Mouse (Mus musculus): Measurements from ENCODE around the gene Zfp503.

GRCm38 (mm10) chr14:21987660-21988576 is 1.5 kb downstream of the Zfp503 start:
- TF ChIP-seq CTCF (conservative IDR thresholded peaks at IDR 0.05; ENCODE audit: insufficient read depth, insufficient read length, low read depth, low read length) (no peak), POLR2A (IDR thresholded peaks at IDR 0.05; ENCODE audit: low read depth, low read length) (peak; percentile 99)
